Mouse (Mus musculus): Measurements from ENCODE around the gene Iglon5. TPM values are rescaled to one million over a fixed set of nuclear protein-coding genes. Genes with fewer than 3 reads are reported as not detected.

Iglon5 gene
- polyA plus RNA-seq (2014; fragmentation: Nextera tagmentation; extraction: Ambion mirVana), result 2.7 and 2.9 TPM in 2 replicates

DNA sequence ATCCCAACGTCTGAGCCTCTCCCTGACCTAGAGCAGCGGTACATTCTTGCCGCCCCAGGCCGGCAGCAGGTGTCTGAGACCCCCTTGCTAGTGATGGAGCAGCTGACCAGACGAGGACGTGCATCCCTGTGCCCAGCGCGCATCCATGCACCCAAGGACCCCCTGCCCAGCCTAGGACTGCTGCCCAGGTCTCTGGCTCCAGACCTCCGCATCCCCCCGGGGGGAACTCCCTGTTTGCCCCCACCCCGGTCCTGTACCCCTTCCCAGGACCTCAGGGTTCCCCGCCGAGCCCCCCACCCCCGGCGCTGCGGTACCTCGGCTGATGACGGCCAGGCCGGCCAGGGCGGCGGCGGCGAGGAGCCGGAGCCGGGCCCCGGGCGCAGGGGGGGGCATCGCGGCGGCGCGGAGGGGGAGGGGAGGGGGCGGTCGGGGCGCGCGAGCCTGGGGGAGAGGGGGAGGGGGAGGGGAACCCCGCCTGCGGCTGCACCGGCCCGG, at the start of gene Iglon5:
TSS of gene Iglon5 (minus strand) at position 445 of the 495 bp plus-strand sequence.
- WGBS, result 1% methylated on average over 11 of the region's 41 CpGs
- peak; percentile 46 for DNase-seq (ENCODE audit: low spot score)

DNA sequence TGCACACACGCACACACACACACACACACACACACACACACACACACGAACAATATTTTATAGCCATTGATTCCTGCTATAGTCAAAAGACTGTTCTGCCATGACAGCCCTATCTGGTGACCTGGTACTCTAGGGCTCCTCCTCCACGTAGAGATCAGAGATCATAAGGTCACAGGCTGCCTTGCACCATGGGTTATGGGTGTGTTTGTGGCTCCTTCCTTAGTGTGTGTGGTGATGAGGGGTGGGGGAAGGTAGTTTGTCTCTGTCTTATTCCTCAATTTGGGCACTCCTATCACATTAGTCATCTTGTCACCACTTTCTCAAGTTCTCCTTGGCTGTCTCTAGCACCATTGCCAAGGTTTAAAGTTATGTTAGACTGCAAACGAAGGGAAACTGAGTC, 48.6 kb upstream of the Iglon5 start:
- DNase-seq (ENCODE audit: low spot score), result no peak
- H3K9me3 ChIP-seq (ENCODE audit: control insufficient read depth, low read length), result no peaks in the 10 kb centered on the region
- no peak overlapping the region for H3K4me3 ChIP-seq (ENCODE audit: low read depth, low read length)
- no peak overlapping the region for H3K9ac ChIP-seq (ENCODE audit: low read depth, low read length)
- no peak overlapping the region for H3K27ac ChIP-seq (ENCODE audit: low read depth, low read length)
- H3K36me3 ChIP-seq (ENCODE audit: control insufficient read depth, insufficient read depth, low read length), result no peaks in the 10 kb centered on the region
- no peak for ATAC-seq (ENCODE audit: low FRiP score)
- 67% methylated on average over 4 of the region's 4 CpGs for WGBS
- no peak overlapping the region for H3K4me2 ChIP-seq (replicated peaks; ENCODE audit: low read depth, low read length)
- no peaks in the 10 kb centered on the region for H3K4me1 ChIP-seq (replicated peaks; ENCODE audit: control insufficient read depth, insufficient read depth, low read length)
- no peaks in the 10 kb centered on the region for H3K27me3 ChIP-seq (ENCODE audit: control insufficient read depth, insufficient read depth, low read length)

More for the DNA sequence above, at the start of gene Iglon5:
- ATAC-seq (ENCODE audit: low FRiP score), result peak; percentile 80
- Histone ChIP-seq H3K4me1 (replicated peaks; ENCODE audit: control insufficient read depth, insufficient read depth, low read length) (no peaks in the 10 kb centered on the region), H3K9me3 (ENCODE audit: control insufficient read depth, low read length) (no peaks in the 10 kb centered on the region), H3K9ac (ENCODE audit: low read depth, low read length) (peak within 1 kb of the TSS; percentile 80), H3K4me3 (ENCODE audit: low read depth, low read length) (peak within 1 kb of the TSS; percentile 71), H3K27ac (ENCODE audit: low read depth, low read length) (peak within 1 kb of the TSS; percentile 74), H3K36me3 (ENCODE audit: control insufficient read depth, insufficient read depth, low read length) (no peaks in the 10 kb centered on the region), H3K27me3 (ENCODE audit: control insufficient read depth, insufficient read depth, low read length) (no peaks in the 10 kb centered on the region), H3K4me2 (replicated peaks; ENCODE audit: low read depth, low read length) (peak within 1 kb of the TSS; percentile 74)

DNA sequence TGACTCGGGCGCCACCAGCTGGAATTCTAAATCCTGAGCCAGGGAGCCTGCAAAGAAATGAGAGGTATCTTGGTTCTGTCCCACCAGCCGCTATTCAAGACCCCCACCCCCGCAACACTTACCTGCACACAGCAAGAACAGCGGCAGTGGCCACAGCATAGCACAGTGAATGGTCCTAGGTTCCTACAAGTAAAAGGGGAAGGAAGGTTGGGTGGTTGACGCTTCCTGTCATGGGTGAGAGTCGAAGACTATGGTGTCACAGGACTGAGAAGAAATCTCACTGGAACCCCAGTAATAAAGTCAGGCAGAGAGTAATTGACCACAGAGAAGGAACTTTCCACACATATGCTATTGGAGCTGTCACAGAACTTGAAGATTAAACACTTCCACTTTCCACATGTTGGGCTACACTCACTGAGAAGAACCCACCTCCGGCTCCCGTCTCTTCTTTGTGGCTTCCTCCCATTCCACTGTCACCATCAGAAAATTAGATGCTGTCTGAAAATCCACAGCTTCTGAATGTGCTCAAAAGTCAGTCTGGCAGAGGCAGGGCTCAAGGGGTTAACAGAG, 43.1 kb upstream of the Iglon5 start:
- WGBS, result 89% methylated on average over 9 of the region's 9 CpGs
- Histone ChIP-seq H3K4me2 (replicated peaks; ENCODE audit: low read depth, low read length) (no peak overlapping the region), H3K4me3 (ENCODE audit: low read depth, low read length) (no peak overlapping the region), H3K4me1 (replicated peaks; ENCODE audit: control insufficient read depth, insufficient read depth, low read length) (no peaks in the 10 kb centered on the region), H3K27ac (ENCODE audit: low read depth, low read length) (no peak overlapping the region), H3K27me3 (ENCODE audit: control insufficient read depth, insufficient read depth, low read length) (no peaks in the 10 kb centered on the region), H3K9me3 (ENCODE audit: control insufficient read depth, low read length) (no peaks in the 10 kb centered on the region), H3K9ac (ENCODE audit: low read depth, low read length) (no peak overlapping the region), H3K36me3 (ENCODE audit: control insufficient read depth, insufficient read depth, low read length) (no peaks in the 10 kb centered on the region)
- ATAC-seq (ENCODE audit: low FRiP score) (no peak), DNase-seq (ENCODE audit: low spot score) (no peak)

DNA sequence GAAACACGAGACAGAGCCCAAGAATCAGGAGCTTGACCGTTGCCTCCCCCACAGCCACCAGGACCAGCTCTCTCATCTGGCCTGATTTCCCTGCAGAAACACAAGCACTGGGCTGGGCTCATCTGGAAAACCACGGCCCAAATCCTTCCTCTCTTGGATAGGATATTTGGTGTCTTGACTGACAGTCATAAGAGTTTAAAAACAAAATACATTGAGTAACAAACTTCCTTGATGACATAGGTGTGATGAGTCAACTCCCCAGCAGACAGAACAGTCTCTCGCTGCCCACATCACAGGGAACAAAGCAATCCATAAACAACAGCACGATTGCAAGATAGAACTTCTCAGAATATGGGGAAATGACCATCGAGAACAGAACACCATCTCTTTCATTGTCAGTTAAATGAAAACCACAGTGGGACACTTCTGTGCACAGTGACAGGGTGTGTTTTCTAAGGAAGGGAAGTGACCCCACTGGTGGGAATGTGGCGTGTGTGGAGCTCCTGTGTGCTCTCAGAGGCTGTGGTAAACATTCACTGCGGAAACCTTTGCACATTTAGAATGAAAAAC, 40.4 kb upstream of the Iglon5 start:
- ATAC-seq (ENCODE audit: low FRiP score) (no peak), DNase-seq (ENCODE audit: low spot score) (no peak)
- 79% methylated on average over 8 of the region's 8 CpGs for WGBS
- Histone ChIP-seq H3K4me1 (replicated peaks; ENCODE audit: control insufficient read depth, insufficient read depth, low read length) (no peaks in the 10 kb centered on the region), H3K4me3 (ENCODE audit: low read depth, low read length) (no peak overlapping the region), H3K9ac (ENCODE audit: low read depth, low read length) (no peak overlapping the region), H3K36me3 (ENCODE audit: control insufficient read depth, insufficient read depth, low read length) (no peaks in the 10 kb centered on the region), H3K9me3 (ENCODE audit: control insufficient read depth, low read length) (no peaks in the 10 kb centered on the region), H3K27ac (ENCODE audit: low read depth, low read length) (no peak overlapping the region), H3K4me2 (replicated peaks; ENCODE audit: low read depth, low read length) (no peak overlapping the region), H3K27me3 (ENCODE audit: control insufficient read depth, insufficient read depth, low read length) (no peaks in the 10 kb centered on the region)

DNA sequence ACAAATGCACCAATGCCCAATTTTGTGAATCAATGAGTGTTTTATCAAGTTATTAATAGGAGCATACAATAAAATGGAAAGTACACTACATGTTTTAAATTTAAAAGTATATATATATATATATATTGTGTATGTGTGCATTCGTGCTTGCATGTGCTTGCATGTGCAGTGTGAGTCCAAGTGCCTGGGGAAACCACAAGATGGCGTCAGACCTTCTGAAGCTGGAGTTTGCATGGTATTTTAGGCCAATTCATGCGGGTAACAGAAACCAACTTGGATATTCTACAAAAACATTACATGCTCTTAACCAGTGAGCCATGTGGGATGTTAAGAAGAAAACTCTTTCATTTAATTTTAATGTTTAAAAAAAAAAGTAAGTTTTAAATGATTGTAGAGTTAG, 35.4 kb upstream of the Iglon5 start:
- no peak overlapping the region for H3K4me2 ChIP-seq (replicated peaks; ENCODE audit: low read depth, low read length)
- H3K9me3 ChIP-seq (ENCODE audit: control insufficient read depth, low read length), result no peaks in the 10 kb centered on the region
- ATAC-seq (ENCODE audit: low FRiP score) (no peak), DNase-seq (ENCODE audit: low spot score) (no peak)
- no peak overlapping the region for H3K9ac ChIP-seq (ENCODE audit: low read depth, low read length)
- no peaks in the 10 kb centered on the region for H3K4me1 ChIP-seq (replicated peaks; ENCODE audit: control insufficient read depth, insufficient read depth, low read length)
- H3K36me3 ChIP-seq (ENCODE audit: control insufficient read depth, insufficient read depth, low read length), result no peaks in the 10 kb centered on the region
- no peaks in the 10 kb centered on the region for H3K27me3 ChIP-seq (ENCODE audit: control insufficient read depth, insufficient read depth, low read length)
- no peak overlapping the region for H3K27ac ChIP-seq (ENCODE audit: low read depth, low read length)
- no peak overlapping the region for H3K4me3 ChIP-seq (ENCODE audit: low read depth, low read length)
- 49% methylated on average over 3 of the region's 3 CpGs for WGBS

DNA sequence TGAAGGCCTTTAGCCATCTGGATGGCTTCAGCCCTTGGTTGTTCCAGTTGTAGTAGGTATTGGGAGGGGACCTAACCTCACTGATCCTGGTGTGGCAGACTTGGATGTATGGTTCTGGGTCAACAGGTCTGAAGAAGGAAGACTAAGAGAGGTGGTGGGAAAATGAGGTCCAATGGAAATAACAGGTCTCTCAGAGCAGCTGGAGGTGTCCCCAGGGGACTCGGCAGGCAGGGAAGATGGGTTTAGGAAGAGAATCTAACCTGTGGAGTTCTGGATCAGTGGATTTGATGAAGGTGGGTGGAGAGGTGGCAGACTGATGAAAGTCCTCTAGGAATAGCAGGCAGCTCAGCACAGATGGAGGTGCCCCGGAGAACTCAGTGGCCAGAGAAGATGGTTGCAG, 32.9 kb upstream of the Iglon5 start:
- Histone ChIP-seq H3K36me3 (ENCODE audit: control insufficient read depth, insufficient read depth, low read length) (no peaks in the 10 kb centered on the region), H3K27ac (ENCODE audit: low read depth, low read length) (no peak overlapping the region), H3K9ac (ENCODE audit: low read depth, low read length) (no peak overlapping the region), H3K4me3 (ENCODE audit: low read depth, low read length) (no peak overlapping the region), H3K9me3 (ENCODE audit: control insufficient read depth, low read length) (no peaks in the 10 kb centered on the region), H3K27me3 (ENCODE audit: control insufficient read depth, insufficient read depth, low read length) (no peaks in the 10 kb centered on the region), H3K4me2 (replicated peaks; ENCODE audit: low read depth, low read length) (no peak overlapping the region), H3K4me1 (replicated peaks; ENCODE audit: control insufficient read depth, insufficient read depth, low read length) (no peaks in the 10 kb centered on the region)
- 89% methylated on average over 2 of the region's 2 CpGs for WGBS
- no peak for ATAC-seq (ENCODE audit: low FRiP score)
- DNase-seq (ENCODE audit: low spot score), result no peak

DNA sequence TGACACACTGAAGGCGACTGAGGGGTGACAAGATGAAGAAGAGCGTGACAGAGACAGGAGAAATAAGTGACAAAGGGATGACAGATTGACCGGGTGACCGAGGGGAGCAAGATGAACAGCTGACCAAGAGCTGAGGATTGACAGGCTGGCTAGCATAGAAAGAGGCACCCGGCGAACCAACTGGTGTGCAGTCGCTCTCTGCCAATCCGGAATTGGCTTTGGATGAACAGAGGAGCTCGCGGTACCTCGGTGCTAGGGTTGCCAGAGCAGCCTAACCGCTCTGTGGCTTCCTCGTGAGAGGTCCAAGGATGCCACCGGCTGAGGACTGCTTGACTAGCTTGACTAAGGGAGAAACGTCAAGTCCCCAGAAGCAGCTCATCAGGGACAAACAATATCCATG, 28.5 kb upstream of the Iglon5 start:
- no peaks in the 10 kb centered on the region for H3K4me1 ChIP-seq (replicated peaks; ENCODE audit: control insufficient read depth, insufficient read depth, low read length)
- no peak for DNase-seq (ENCODE audit: low spot score)
- no peaks in the 10 kb centered on the region for H3K36me3 ChIP-seq (ENCODE audit: control insufficient read depth, insufficient read depth, low read length)
- no peaks in the 10 kb centered on the region for H3K27me3 ChIP-seq (ENCODE audit: control insufficient read depth, insufficient read depth, low read length)
- H3K4me2 ChIP-seq (replicated peaks; ENCODE audit: low read depth, low read length), result no peak overlapping the region
- H3K9me3 ChIP-seq (ENCODE audit: control insufficient read depth, low read length), result no peaks in the 10 kb centered on the region
- no peak for ATAC-seq (ENCODE audit: low FRiP score)
- no peak overlapping the region for H3K4me3 ChIP-seq (ENCODE audit: low read depth, low read length)
- no peak overlapping the region for H3K27ac ChIP-seq (ENCODE audit: low read depth, low read length)
- H3K9ac ChIP-seq (ENCODE audit: low read depth, low read length), result no peak overlapping the region
- WGBS, result 86% methylated on average over 15 of the region's 15 CpGs

DNA sequence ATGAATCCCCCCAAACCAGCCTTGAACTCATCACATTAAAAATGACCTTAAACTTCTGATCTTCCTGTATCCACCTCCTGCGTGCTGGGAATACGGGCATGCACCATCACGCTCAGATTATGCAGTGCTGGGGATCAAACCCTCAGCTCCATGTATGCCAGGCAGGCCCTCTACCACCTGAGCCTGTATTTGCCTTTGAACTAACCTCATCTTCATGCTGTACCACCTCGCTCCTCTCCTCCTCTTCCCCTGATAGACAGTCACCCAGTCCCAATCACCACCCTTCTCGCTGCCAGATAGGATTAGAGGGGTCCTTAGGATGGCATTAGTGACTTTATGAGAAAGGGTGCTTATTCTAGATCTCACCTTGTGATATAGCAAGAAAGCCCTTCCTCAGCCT, 25.2 kb upstream of the Iglon5 start:
- H3K9me3 ChIP-seq (ENCODE audit: control insufficient read depth, low read length), result no peaks in the 10 kb centered on the region
- no peak overlapping the region for H3K4me3 ChIP-seq (ENCODE audit: low read depth, low read length)
- DNase-seq (ENCODE audit: low spot score), result no peak
- no peaks in the 10 kb centered on the region for H3K27me3 ChIP-seq (ENCODE audit: control insufficient read depth, insufficient read depth, low read length)
- no peak overlapping the region for H3K9ac ChIP-seq (ENCODE audit: low read depth, low read length)
- no peak overlapping the region for H3K27ac ChIP-seq (ENCODE audit: low read depth, low read length)
- H3K36me3 ChIP-seq (ENCODE audit: control insufficient read depth, insufficient read depth, low read length), result no peaks in the 10 kb centered on the region
- no peak overlapping the region for H3K4me2 ChIP-seq (replicated peaks; ENCODE audit: low read depth, low read length)
- WGBS, result 86% methylated on average over 5 of the region's 5 CpGs
- no peak for ATAC-seq (ENCODE audit: low FRiP score)
- H3K4me1 ChIP-seq (replicated peaks; ENCODE audit: control insufficient read depth, insufficient read depth, low read length), result no peaks in the 10 kb centered on the region

DNA sequence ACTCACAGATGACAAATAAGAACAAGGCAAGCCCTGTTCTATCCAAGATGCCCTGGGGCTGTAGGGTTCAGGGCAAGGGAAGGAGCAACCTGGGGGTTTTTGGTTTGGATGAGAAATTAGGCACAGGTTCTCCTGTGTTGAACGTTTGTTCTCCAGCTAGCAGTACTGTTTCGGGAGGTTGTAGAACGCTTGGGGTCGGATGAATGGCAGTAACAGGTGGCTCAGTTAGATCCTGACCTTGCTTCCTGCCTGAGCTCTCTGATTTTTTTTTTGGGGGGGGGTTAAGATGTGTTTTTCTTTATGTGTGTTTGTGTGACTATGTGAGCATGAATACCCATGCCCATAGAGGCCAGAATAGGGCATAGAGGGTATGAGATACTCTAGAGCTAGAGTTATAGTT, 22.6 kb upstream of the Iglon5 start:
- Histone ChIP-seq H3K36me3 (ENCODE audit: control insufficient read depth, insufficient read depth, low read length) (no peaks in the 10 kb centered on the region), H3K4me1 (replicated peaks; ENCODE audit: control insufficient read depth, insufficient read depth, low read length) (no peaks in the 10 kb centered on the region), H3K27me3 (ENCODE audit: control insufficient read depth, insufficient read depth, low read length) (no peaks in the 10 kb centered on the region), H3K27ac (ENCODE audit: low read depth, low read length) (no peak overlapping the region), H3K9me3 (ENCODE audit: control insufficient read depth, low read length) (no peaks in the 10 kb centered on the region), H3K9ac (ENCODE audit: low read depth, low read length) (no peak overlapping the region), H3K4me2 (replicated peaks; ENCODE audit: low read depth, low read length) (no peak overlapping the region), H3K4me3 (ENCODE audit: low read depth, low read length) (no peak overlapping the region)
- no peak for DNase-seq (ENCODE audit: low spot score)
- WGBS, result 71% methylated on average over 4 of the region's 4 CpGs
- no peak for ATAC-seq (ENCODE audit: low FRiP score)

All from hindbrain, embryonic 11.5 days (tissue).